Mouse (Mus musculus): Measurements from ENCODE around the gene Cinp. TPM values are rescaled to one million over a fixed set of nuclear protein-coding genes. Genes with fewer than 3 reads are reported as not detected.

The Cinp gene
- polyA plus RNA-seq (2015; fragmentation: Nextera tagmentation; extraction: Ambion mirVana) = 30.5 and 31.0 TPM in 2 replicates

GRCm38 (mm10) chr12:110889036-110890020, at the start of gene Cinp, which contains the start of gene Tecpr2:
Gene Cinp (minus strand): TSS chr12:110889145.
Gene Tecpr2 (plus strand): TSS chr12:110889264.
- Histone ChIP-seq H3K9ac (ENCODE audit: low read depth, low read length) (peak within 1 kb of the TSS; percentile 77), H3K27ac (ENCODE audit: low read depth, low read length) (peak within 1 kb of the TSS; percentile 69), H3K4me2 (replicated peaks; ENCODE audit: low read depth) (peak within 1 kb of the TSS; percentile 80), H3K27me3 (replicated peaks; ENCODE audit: control insufficient read depth, insufficient read depth, low read length) (no peaks in the 10 kb centered on the region), H3K36me3 (ENCODE audit: control insufficient read depth, insufficient read depth) (no peaks in the 10 kb centered on the region), H3K4me1 (replicated peaks; ENCODE audit: control insufficient read depth, insufficient read depth, low read length) (peaks cover 7% of the 10 kb centered on the region; the same call in 1 of the 2 replicates), H3K4me3 (ENCODE audit: low read depth, low read length) (peak within 1 kb of the TSS; percentile 79), H3K9me3 (ENCODE audit: control insufficient read depth) (no peaks in the 10 kb centered on the region)
- 0 out of 2 replicates have a peak, but pooled peaks have one; percentile 6 for TF ChIP-seq CTCF (IDR thresholded peaks at IDR 0.05; ENCODE audit: low read depth)
- ATAC-seq = peak; percentile 98
- under 1% methylated on average over 74 of the region's 74 CpGs for WGBS

GRCm38 (mm10) chr12:110937496-110937895, 48.6 kb upstream of the Cinp start:
- H3K4me2 ChIP-seq (replicated peaks; ENCODE audit: low read depth) = no peak overlapping the region
- no peak for TF ChIP-seq CTCF (IDR thresholded peaks at IDR 0.05; ENCODE audit: low read depth)
- ATAC-seq = no peak
- no peak overlapping the region for H3K27ac ChIP-seq (ENCODE audit: low read depth, low read length)
- H3K36me3 ChIP-seq (ENCODE audit: control insufficient read depth, insufficient read depth) = peaks cover 46% of the 10 kb centered on the region
- 85% methylated on average over 5 of the region's 5 CpGs for WGBS
- H3K27me3 ChIP-seq (replicated peaks; ENCODE audit: control insufficient read depth, insufficient read depth, low read length) = no peaks in the 10 kb centered on the region
- no peaks in the 10 kb centered on the region for H3K4me1 ChIP-seq (replicated peaks; ENCODE audit: control insufficient read depth, insufficient read depth, low read length)
- no peak overlapping the region for H3K4me3 ChIP-seq (ENCODE audit: low read depth, low read length)
- no peaks in the 10 kb centered on the region for H3K9me3 ChIP-seq (ENCODE audit: control insufficient read depth)
- no peak overlapping the region for H3K9ac ChIP-seq (ENCODE audit: low read depth, low read length)

GRCm38 (mm10) chr12:110935983-110936620, 47.2 kb upstream of the Cinp start:
- Histone ChIP-seq H3K4me3 (ENCODE audit: low read depth, low read length) (no peak overlapping the region), H3K36me3 (ENCODE audit: control insufficient read depth, insufficient read depth) (peaks cover 47% of the 10 kb centered on the region), H3K4me1 (replicated peaks; ENCODE audit: control insufficient read depth, insufficient read depth, low read length) (no peaks in the 10 kb centered on the region), H3K4me2 (replicated peaks; ENCODE audit: low read depth) (no peak overlapping the region), H3K9ac (ENCODE audit: low read depth, low read length) (no peak overlapping the region), H3K27ac (ENCODE audit: low read depth, low read length) (no peak overlapping the region), H3K27me3 (replicated peaks; ENCODE audit: control insufficient read depth, insufficient read depth, low read length) (no peaks in the 10 kb centered on the region), H3K9me3 (ENCODE audit: control insufficient read depth) (no peaks in the 10 kb centered on the region)
- peak; percentile 81 for ATAC-seq
- TF ChIP-seq CTCF (IDR thresholded peaks at IDR 0.05; ENCODE audit: low read depth) = peak; percentile 96
- 58% methylated on average over 9 of the region's 9 CpGs for WGBS

- no peak overlapping the region for H3K4me3 ChIP-seq (ENCODE audit: low read depth, low read length)
- no peak overlapping the region; the same call in 1 of the 2 replicates for H3K27ac ChIP-seq (ENCODE audit: low read depth, low read length)
- ATAC-seq = no peak
- peaks cover 32% of the 10 kb centered on the region for H3K36me3 ChIP-seq (ENCODE audit: control insufficient read depth, insufficient read depth)
- no peak overlapping the region for H3K4me2 ChIP-seq (replicated peaks; ENCODE audit: low read depth)
- TF ChIP-seq CTCF (IDR thresholded peaks at IDR 0.05; ENCODE audit: low read depth) = no peak
- no peaks in the 10 kb centered on the region for H3K4me1 ChIP-seq (replicated peaks; ENCODE audit: control insufficient read depth, insufficient read depth, low read length)
- H3K27me3 ChIP-seq (replicated peaks; ENCODE audit: control insufficient read depth, insufficient read depth, low read length) = no peaks in the 10 kb centered on the region
- WGBS = 69% methylated on average over 5 of the region's 5 CpGs
- no peaks in the 10 kb centered on the region for H3K9me3 ChIP-seq (ENCODE audit: control insufficient read depth)
- no peak overlapping the region for H3K9ac ChIP-seq (ENCODE audit: low read depth, low read length)
Observed at GRCm38 (mm10) chr12:110932820-110933219, 43.9 kb upstream of the Cinp start.

GRCm38 (mm10) chr12:110921572-110921971, 32.6 kb upstream of the Cinp start:
- no peak for TF ChIP-seq CTCF (IDR thresholded peaks at IDR 0.05; ENCODE audit: low read depth)
- H3K4me1 ChIP-seq (replicated peaks; ENCODE audit: control insufficient read depth, insufficient read depth, low read length) = no peaks in the 10 kb centered on the region
- ATAC-seq = no peak
- H3K27me3 ChIP-seq (replicated peaks; ENCODE audit: control insufficient read depth, insufficient read depth, low read length) = no peaks in the 10 kb centered on the region
- no peaks in the 10 kb centered on the region for H3K9me3 ChIP-seq (ENCODE audit: control insufficient read depth)
- H3K36me3 ChIP-seq (ENCODE audit: control insufficient read depth, insufficient read depth) = peaks cover 31% of the 10 kb centered on the region
- H3K4me3 ChIP-seq (ENCODE audit: low read depth, low read length) = no peak overlapping the region
- H3K4me2 ChIP-seq (replicated peaks; ENCODE audit: low read depth) = no peak overlapping the region
- H3K9ac ChIP-seq (ENCODE audit: low read depth, low read length) = no peak overlapping the region
- 81% methylated on average over 5 of the region's 5 CpGs for WGBS
- no peak overlapping the region for H3K27ac ChIP-seq (ENCODE audit: low read depth, low read length)

- H3K9me3 ChIP-seq (ENCODE audit: control insufficient read depth) = no peaks in the 10 kb centered on the region
- H3K9ac ChIP-seq (ENCODE audit: low read depth, low read length) = no peak overlapping the region
- TF ChIP-seq CTCF (IDR thresholded peaks at IDR 0.05; ENCODE audit: low read depth) = no peak
- H3K4me3 ChIP-seq (ENCODE audit: low read depth, low read length) = no peak overlapping the region
- H3K27ac ChIP-seq (ENCODE audit: low read depth, low read length) = no peak overlapping the region
- no peak overlapping the region for H3K4me2 ChIP-seq (replicated peaks; ENCODE audit: low read depth)
- peaks cover 35% of the 10 kb centered on the region for H3K36me3 ChIP-seq (ENCODE audit: control insufficient read depth, insufficient read depth)
- H3K4me1 ChIP-seq (replicated peaks; ENCODE audit: control insufficient read depth, insufficient read depth, low read length) = no peaks in the 10 kb centered on the region
- WGBS = 91% methylated on average over 4 of the region's 4 CpGs
- no peaks in the 10 kb centered on the region for H3K27me3 ChIP-seq (replicated peaks; ENCODE audit: control insufficient read depth, insufficient read depth, low read length)
- no peak for ATAC-seq
Observed at GRCm38 (mm10) chr12:110920254-110920653, 31.3 kb upstream of the Cinp start.

All from intestine, postnatal 0 days (tissue).